Mouse (Mus musculus): ENCODE results near the gene Abcc9. TPM values are rescaled to one million over a fixed set of nuclear protein-coding genes. Genes with fewer than 3 reads are reported as not detected.
"Not testable (repeated sequence)": the region's sequence is repeated elsewhere in the genome, so short reads cannot be mapped to it uniquely, and the experiment has no call there.

Gene Abcc9
- polyA plus RNA-seq, 1 experiment: not detected

DNA sequence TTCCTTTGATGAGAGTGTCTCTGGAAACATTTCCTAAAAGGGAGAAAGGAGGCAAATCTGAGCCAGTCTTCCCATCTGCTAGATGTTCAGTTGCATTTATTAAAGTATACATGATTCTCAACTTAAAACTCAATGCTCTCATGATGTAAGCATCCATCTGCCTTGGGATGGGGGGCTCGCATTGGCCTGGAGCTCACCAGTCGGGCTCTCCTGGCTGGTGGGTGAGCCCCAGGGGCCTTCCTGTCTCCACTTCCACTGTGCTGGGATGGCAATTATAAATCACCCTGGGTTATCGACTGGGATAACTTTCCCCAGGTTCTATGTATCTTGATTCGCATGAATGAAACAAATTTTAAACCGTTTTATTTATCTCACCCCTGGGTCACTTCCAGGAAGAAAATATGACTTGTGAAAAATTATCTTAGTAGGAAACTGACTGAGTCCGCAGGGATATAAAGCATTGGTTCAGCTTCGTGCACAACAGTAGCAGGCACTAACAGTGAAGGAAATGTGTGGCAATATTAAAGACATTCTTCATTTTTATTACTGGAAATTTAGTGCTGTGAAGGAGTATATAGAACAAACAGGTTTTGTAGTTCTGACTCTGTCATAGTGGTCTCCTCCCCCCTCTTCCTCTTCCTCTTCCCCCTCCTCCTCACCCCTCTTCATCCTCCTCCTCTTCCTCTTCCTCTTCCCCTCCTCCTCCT, 19.0 kb downstream of the Abcc9 start:
- H3K4me1 ChIP-seq (ENCODE audit: control insufficient read depth, insufficient read depth, low read length): no peaks in the 10 kb centered on the region
- H3K4me3 ChIP-seq (ENCODE audit: insufficient read depth, low read depth, low read length): no peak overlapping the region
- TF ChIP-seq POLR2A (IDR thresholded peaks at IDR 0.05; ENCODE audit: insufficient read depth, low read depth, low read length) (no peak), CTCF (IDR thresholded peaks at IDR 0.05; ENCODE audit: insufficient read depth, low read depth, low read length) (no peak)
- H3K27ac ChIP-seq (ENCODE audit: insufficient read depth, low read depth, low read length): no peak overlapping the region
- 86% methylated on average over 7 of the region's 7 CpGs for WGBS

DNA sequence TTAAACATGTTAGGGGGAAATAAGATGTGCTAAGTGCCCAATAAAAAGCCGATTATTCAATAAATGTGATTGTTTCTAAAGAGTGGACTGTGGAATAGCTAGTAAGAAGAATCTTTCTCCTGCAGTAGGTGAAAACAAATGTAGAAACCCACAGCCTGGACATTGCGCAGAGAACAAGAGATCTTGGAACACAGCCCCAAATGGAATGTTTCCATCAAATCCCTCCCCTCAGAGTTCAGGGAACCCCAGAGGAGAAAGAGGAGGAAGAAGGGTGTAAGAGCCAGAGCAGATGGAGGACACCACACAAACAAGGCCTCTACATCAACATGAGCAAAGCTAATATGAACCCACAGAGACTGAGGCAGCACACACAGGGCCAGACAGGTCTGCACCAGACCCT, 32.1 kb downstream of the Abcc9 start:
- WGBS: 91% methylated on average over 2 of the region's 2 CpGs
- H3K4me1 ChIP-seq (ENCODE audit: control insufficient read depth, insufficient read depth, low read length): no peaks in the 10 kb centered on the region; the same call in 1 of the 2 replicates
- TF ChIP-seq CTCF (IDR thresholded peaks at IDR 0.05; ENCODE audit: insufficient read depth, low read depth, low read length): no peak
- H3K4me3 ChIP-seq (ENCODE audit: insufficient read depth, low read depth, low read length): no peak overlapping the region
- no peak overlapping the region for H3K27ac ChIP-seq (ENCODE audit: insufficient read depth, low read depth, low read length)

GRCm38 (mm10) chr6:142669343-142669742, 32.8 kb downstream of the Abcc9 start:
- no peaks in the 10 kb centered on the region; the same call in 1 of the 2 replicates for H3K4me1 ChIP-seq (ENCODE audit: control insufficient read depth, insufficient read depth, low read length)
- WGBS: 97% methylated on average over 6 of the region's 6 CpGs
- TF ChIP-seq POLR2A (IDR thresholded peaks at IDR 0.05; ENCODE audit: insufficient read depth, low read depth, low read length) (no peak), CTCF (IDR thresholded peaks at IDR 0.05; ENCODE audit: insufficient read depth, low read depth, low read length) (no peak)
- no peak overlapping the region for H3K4me3 ChIP-seq (ENCODE audit: insufficient read depth, low read depth, low read length)
- H3K27ac ChIP-seq (ENCODE audit: insufficient read depth, low read depth, low read length): no peak overlapping the region

DNA sequence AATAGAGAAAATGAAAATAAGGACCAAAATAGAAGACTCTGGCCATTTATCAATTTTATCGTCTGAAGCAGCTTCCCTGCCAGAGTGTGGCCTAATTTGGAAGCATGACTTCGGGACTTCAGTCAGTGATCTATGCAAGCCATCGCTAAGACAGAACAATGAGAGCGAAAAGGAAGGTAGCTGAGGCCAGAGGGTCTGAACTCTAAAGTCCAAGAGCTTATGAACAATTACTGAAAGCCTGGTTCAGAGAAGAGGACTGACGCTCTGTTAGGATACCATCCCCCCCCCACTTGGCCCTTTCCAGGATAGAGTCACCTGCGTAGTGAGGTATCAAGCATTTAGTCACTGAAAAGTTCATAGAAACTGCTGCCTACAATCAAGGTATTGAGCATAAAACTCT, 33.3 kb downstream of the Abcc9 start:
- Histone ChIP-seq H3K4me3 (ENCODE audit: insufficient read depth, low read depth, low read length) (no peak overlapping the region), H3K4me1 (ENCODE audit: control insufficient read depth, insufficient read depth, low read length) (no peaks in the 10 kb centered on the region; the same call in 1 of the 2 replicates), H3K27ac (ENCODE audit: insufficient read depth, low read depth, low read length) (no peak overlapping the region)
- TF ChIP-seq CTCF (IDR thresholded peaks at IDR 0.05; ENCODE audit: insufficient read depth, low read depth, low read length): no peak
- no peak for TF ChIP-seq POLR2A (IDR thresholded peaks at IDR 0.05; ENCODE audit: insufficient read depth, low read depth, low read length)
- 87% methylated on average over 6 of the region's 6 CpGs for WGBS

DNA sequence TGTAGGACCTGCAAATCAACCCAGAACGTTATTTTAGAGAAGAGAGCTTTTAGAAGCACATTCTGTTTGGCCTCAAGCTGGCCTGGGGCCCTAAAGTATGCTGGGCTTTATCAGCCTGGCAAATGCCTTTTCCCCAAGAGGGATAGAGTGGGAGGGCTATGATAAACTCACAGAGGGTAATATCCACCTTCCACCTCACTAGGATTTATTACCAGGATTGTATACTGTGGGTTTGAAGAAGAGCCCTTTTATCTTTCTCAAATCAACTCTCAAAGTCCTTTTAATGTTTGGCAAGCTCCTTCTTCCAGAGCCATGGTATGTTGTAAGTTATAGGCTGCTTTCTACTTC, 33.7 kb downstream of the Abcc9 start:
- Histone ChIP-seq H3K4me3 (ENCODE audit: insufficient read depth, low read depth, low read length) (no peak overlapping the region), H3K4me1 (ENCODE audit: control insufficient read depth, insufficient read depth, low read length) (no peaks in the 10 kb centered on the region; the same call in 1 of the 2 replicates), H3K27ac (ENCODE audit: insufficient read depth, low read depth, low read length) (no peak overlapping the region)
- no peak for TF ChIP-seq POLR2A (IDR thresholded peaks at IDR 0.05; ENCODE audit: insufficient read depth, low read depth, low read length)
- TF ChIP-seq CTCF (IDR thresholded peaks at IDR 0.05; ENCODE audit: insufficient read depth, low read depth, low read length): no peak
- WGBS: 44% methylated on average over 1 of the region's 1 CpGs

DNA sequence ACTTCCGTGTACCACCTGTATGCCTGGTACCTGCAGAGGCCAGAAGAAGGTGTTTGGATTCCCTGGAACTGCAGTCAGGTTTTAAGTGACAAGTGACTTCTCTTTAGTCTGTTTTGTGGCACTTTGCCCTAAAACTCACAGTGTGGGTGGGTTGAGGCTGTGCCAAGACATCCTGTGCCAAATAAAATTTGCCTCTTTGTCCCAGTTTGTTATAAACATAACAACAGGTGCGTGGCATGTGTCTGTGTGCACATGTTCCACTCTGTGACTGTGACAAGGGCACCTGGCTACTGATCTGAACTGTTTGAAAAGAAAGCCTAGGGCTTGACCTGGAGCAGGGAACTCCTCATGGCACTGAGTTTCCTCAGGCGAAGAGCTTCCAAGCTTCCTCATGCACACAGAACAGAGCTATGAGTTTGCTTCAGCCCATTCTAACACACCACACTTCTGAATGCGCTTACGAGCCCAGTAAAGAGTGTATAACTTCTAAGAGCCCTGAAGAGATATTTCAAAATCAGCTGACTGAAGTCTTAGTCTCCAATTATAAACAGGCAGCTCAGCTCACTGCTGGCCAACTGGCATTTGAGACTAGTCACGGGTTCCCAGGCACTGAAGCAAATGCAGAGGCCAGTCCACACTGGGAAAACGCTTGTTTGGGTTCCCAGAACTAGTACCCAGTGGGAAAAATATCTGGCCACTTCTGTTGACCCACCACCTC, 34.3 kb downstream of the Abcc9 start:
- TF ChIP-seq CTCF (IDR thresholded peaks at IDR 0.05; ENCODE audit: insufficient read depth, low read depth, low read length) (no peak), POLR2A (IDR thresholded peaks at IDR 0.05; ENCODE audit: insufficient read depth, low read depth, low read length) (no peak)
- H3K4me1 ChIP-seq (ENCODE audit: control insufficient read depth, insufficient read depth, low read length): no peaks in the 10 kb centered on the region; the same call in 1 of the 2 replicates
- no peak overlapping the region for H3K4me3 ChIP-seq (ENCODE audit: insufficient read depth, low read depth, low read length)
- H3K27ac ChIP-seq (ENCODE audit: insufficient read depth, low read depth, low read length): no peak overlapping the region
- 82% methylated on average over 7 of the region's 7 CpGs for WGBS

- not testable (repeated sequence) for H3K27ac ChIP-seq (ENCODE audit: insufficient read depth, low read depth, low read length); H3K4me1 ChIP-seq (ENCODE audit: control insufficient read depth, insufficient read depth, low read length); H3K4me3 ChIP-seq (ENCODE audit: insufficient read depth, low read depth, low read length)
- 89% methylated on average over 3 of the region's 3 CpGs for WGBS
Measured at GRCm38 (mm10) chr6:142662056-142662455, 40.1 kb downstream of the Abcc9 start.

DNA sequence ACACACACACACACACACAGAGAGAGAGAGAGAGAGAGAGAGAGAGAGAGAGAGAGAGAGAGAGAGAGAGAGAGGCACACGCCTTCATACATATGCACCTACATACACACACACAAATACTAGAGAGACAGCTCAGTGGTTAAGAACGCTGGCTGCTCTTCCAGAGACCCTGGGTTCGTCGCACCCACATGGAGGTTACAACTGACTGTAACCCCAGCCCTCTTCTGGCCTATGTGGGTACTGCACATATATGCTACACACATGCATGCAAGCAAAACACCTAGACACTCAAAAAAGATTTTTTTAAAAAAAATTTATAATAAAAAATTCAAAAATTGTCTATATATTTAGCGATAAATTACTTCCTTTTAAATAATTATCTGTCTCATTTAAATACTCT, 43.1 kb downstream of the Abcc9 start:
- no peak overlapping the region for H3K27ac ChIP-seq (ENCODE audit: insufficient read depth, low read depth, low read length)
- TF ChIP-seq CTCF (IDR thresholded peaks at IDR 0.05; ENCODE audit: insufficient read depth, low read depth, low read length): no peak
- TF ChIP-seq POLR2A (IDR thresholded peaks at IDR 0.05; ENCODE audit: insufficient read depth, low read depth, low read length): no peak
- no peak overlapping the region for H3K4me3 ChIP-seq (ENCODE audit: insufficient read depth, low read depth, low read length)
- 65% methylated on average over 5 of the region's 5 CpGs for WGBS
- H3K4me1 ChIP-seq (ENCODE audit: control insufficient read depth, insufficient read depth, low read length): no peaks in the 10 kb centered on the region

DNA sequence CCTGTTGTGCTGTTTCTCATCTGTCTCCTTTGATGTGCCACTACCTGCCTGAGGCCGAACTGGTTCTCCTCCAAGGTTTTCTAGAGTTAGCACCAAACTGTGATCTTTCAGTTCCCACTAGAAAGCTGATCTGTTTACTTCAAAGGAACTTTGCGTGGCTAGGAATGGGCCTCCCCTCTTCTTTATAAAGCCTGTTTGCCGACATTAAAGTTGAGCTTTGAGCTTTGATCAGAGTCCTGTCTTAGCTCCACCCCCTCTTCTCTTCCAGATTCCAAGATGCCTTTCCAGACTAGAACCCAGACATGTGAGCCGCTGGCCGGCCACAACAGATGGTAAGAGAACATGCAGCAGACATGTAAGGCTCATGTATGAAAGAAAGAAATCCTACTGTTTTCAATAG, 47.6 kb downstream of the Abcc9 start:
- 48% methylated on average over 5 of the region's 5 CpGs for WGBS
- TF ChIP-seq POLR2A (IDR thresholded peaks at IDR 0.05; ENCODE audit: insufficient read depth, low read depth, low read length): no peak
- TF ChIP-seq CTCF (IDR thresholded peaks at IDR 0.05; ENCODE audit: insufficient read depth, low read depth, low read length): no peak
- H3K27ac ChIP-seq (ENCODE audit: insufficient read depth, low read depth, low read length): no peak overlapping the region
- no peaks in the 10 kb centered on the region for H3K4me1 ChIP-seq (ENCODE audit: control insufficient read depth, insufficient read depth, low read length)
- no peak overlapping the region for H3K4me3 ChIP-seq (ENCODE audit: insufficient read depth, low read depth, low read length)
